Comparison of ENCODE assay signal across 10 mouse cellular contexts in the genomic region with DNA sequence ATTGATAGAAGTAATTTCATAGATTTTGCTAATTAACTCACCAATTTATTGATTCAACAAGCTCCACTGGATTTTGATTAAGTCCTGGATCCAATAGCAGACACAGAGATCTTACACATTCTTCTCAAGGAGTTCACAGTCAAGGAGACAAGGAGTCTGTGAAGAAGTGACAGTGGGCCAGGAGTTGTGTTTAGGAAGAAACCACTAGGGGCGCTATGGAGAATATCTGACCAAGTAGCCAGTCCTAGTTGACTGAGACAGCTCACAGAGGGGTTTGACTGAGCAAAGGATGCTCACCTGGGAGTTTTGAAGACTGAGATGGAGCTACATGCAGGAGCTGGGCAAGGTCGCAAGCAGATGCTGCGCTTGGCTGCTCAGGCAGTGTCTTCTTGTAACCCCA.
DNase-seq lines count a peak whose midpoint lies in the region; ATAC-seq and TF ChIP-seq lines count a peak whose summit lies in the region.
"Had no signal": no experiment of that assay in that cellular context is flagged by ENCODE, and none has a peak within 500 bp of the region (broad histone marks: within the 10 kb centered on the region; RNA-seq: fewer than 3 reads in every experiment).

No protein-coding gene starts in this region.

- H3K36me3 ChIP-seq in liver, embryonic 14.5 days (replicated peaks; ENCODE audit: control insufficient read depth, insufficient read depth, low read depth): no peaks in the 10 kb centered on the region
- H3K36me3 ChIP-seq in forebrain, embryonic 15.5 days: no peaks in the 10 kb centered on the region

- no peak for TF ChIP-seq POLR2A in cerebellum, adult 2 months (IDR thresholded peaks at IDR 0.05; ENCODE audit: borderline replicate concordance, insufficient read depth, low read length)

- no peak overlapping the region for H3K4me2 ChIP-seq in liver, embryonic 14.5 days (ENCODE audit: low read depth)
- H3K4me2 ChIP-seq in forebrain, embryonic 15.5 days (replicated peaks): no peak overlapping the region

- no peak for DNase-seq in cerebellum, adult 2 months
- DNase-seq in liver, embryonic 14.5 days (ENCODE audit: low read depth in 3 of 3, low spot score in 3 of 3): no peak
- DNase-seq in liver: no peak
- DNase-seq in brain, adult 2 months (ENCODE audit: low read depth, low spot score): peak; percentile 14
- peak; percentile 34 for DNase-seq in naive thymus-derived CD4-positive, alpha-beta T cell, adult 2 months (ENCODE audit: low read depth)
- no peak for DNase-seq in adrenal gland, postnatal 10 days
- DNase-seq: right cerebral cortex, postnatal 4 days had no signal

- H3K27me3 ChIP-seq in cerebellum, adult 2 months (ENCODE audit: control insufficient read depth, insufficient read depth, low read length): no peaks in the 10 kb centered on the region
- no peaks in the 10 kb centered on the region for H3K27me3 ChIP-seq in liver, embryonic 14.5 days (ENCODE audit: control insufficient read depth, insufficient read depth, low read length)
- H3K27me3 ChIP-seq in forebrain, embryonic 15.5 days: no peaks in the 10 kb centered on the region

- no peak for ATAC-seq in cerebellum, adult (ENCODE audit: insufficient number of reproducible peaks, low FRiP score, low TSS enrichment)
- no peak for ATAC-seq in liver, embryonic 14.5 days (ENCODE audit: insufficient read depth)
- no peak for ATAC-seq in forebrain, embryonic 15.5 days (replicated peaks)

- 0 out of 2 replicates have a peak, but pooled peaks have one; percentile 22 for TF ChIP-seq CTCF in cerebellum, adult 2 months (IDR thresholded peaks at IDR 0.05; ENCODE audit: borderline replicate concordance, insufficient read depth, low read depth, low read length)
- peak; percentile 38 for TF ChIP-seq CTCF in liver, embryonic 14.5 days (IDR thresholded peaks at IDR 0.05; ENCODE audit: low read depth)

- no peaks in the 10 kb centered on the region for H3K4me1 ChIP-seq in cerebellum, adult 2 months (ENCODE audit: control insufficient read depth, insufficient read depth, low read length)
- H3K4me1 ChIP-seq in liver, embryonic 14.5 days (replicated peaks; ENCODE audit: control insufficient read depth in 2 of 2, insufficient read depth in 2 of 2, low read length in 1 of 2): no peaks in the 10 kb centered on the region
- H3K4me1 ChIP-seq in forebrain, embryonic 15.5 days: no peaks in the 10 kb centered on the region

- no peaks in the 10 kb centered on the region for H3K9me3 ChIP-seq in liver, embryonic 14.5 days (ENCODE audit: control insufficient read depth, low read length)
- no peaks in the 10 kb centered on the region for H3K9me3 ChIP-seq in forebrain, embryonic 15.5 days

- H3K9ac ChIP-seq in liver, embryonic 14.5 days (replicated peaks): no peak overlapping the region
- no peak overlapping the region for H3K9ac ChIP-seq in forebrain, embryonic 15.5 days (replicated peaks)

- H3K27ac ChIP-seq in cerebellum, adult 2 months (ENCODE audit: insufficient read depth, low read length): no peak overlapping the region
- no peak overlapping the region for H3K27ac ChIP-seq in liver, embryonic 14.5 days
- H3K27ac ChIP-seq in forebrain, embryonic 15.5 days (replicated peaks): no peak overlapping the region
- H3K27ac ChIP-seq: macrophage had no signal

- TF ChIP-seq EP300 in liver, embryonic 14.5 days (IDR thresholded peaks at IDR 0.05; ENCODE audit: low read depth): no peak

- no peak overlapping the region for H3K4me3 ChIP-seq in cerebellum, adult 2 months (replicated peaks; ENCODE audit: insufficient read depth, low read depth, low read length)
- no peak overlapping the region for H3K4me3 ChIP-seq in liver, embryonic 14.5 days (ENCODE audit: insufficient read depth in 1 of 2, low read depth in 2 of 2, low read length in 2 of 2)
- no peak overlapping the region for H3K4me3 ChIP-seq in forebrain, embryonic 15.5 days

- 55% methylated on average over 3 of the region's 3 CpGs for WGBS in cerebellum, adult 2 months
- WGBS in liver, embryonic 14.5 days (ENCODE audit: insufficient replicate concordance): 38% methylated on average over 3 of the region's 3 CpGs
- WGBS in forebrain, embryonic 15.5 days: 51% methylated on average over 3 of the region's 3 CpGs

Comparison
In these comparisons a context has a peak if more than half of its experiments do, and no peak if none do; other contexts are left out.
1. DNase-seq: peak in brain, adult 2 months (single experiment) and naive thymus-derived CD4-positive, alpha-beta T cell, adult 2 months (single experiment); none in cerebellum, adult 2 months (0 of 2), liver, embryonic 14.5 days (0 of 3), liver (single experiment) and adrenal gland, postnatal 10 days (single experiment).